Mouse (Mus musculus) c-Kit-positive CD71-positive TER-119-positive erythroid progenitor cells, embryonic 14.5 days (primary cell): Measurements from ENCODE around the gene Fbxw15.
"Not testable (repeated sequence)": the region's sequence is repeated elsewhere in the genome, so short reads cannot be mapped to it uniquely, and the experiment has no call there.

ENCODE experiments used
- DNase-seq: peaks from one replicate; pipeline ENCODE4 v3.0.0-alpha.2; 2013; ENCODE audit warnings: low spot score

Gene Fbxw15

DNA sequence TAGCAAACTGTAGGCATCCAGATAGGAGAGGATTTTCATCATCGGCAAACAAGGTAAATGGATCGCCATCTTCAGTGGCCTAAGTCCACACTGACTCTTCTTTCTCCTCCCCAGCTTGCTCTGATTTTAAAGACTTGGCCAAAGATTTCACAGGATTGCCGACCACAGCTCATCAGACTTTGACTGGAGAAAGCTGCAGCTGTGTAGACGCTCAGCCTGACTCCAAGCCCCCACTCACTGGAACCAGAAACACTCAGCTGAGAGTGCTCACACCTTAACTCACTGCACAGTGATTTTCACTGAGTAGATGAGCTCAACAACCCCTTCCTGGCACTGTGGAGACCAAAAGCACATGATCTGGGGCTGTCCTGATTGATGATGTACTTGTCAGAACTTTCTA is at the start of gene Fbxw15:
Gene Fbxw15 (minus strand): TSS at position 101 of the 400 bp plus-strand sequence.
- not testable (repeated sequence) for DNase-seq

DNA sequence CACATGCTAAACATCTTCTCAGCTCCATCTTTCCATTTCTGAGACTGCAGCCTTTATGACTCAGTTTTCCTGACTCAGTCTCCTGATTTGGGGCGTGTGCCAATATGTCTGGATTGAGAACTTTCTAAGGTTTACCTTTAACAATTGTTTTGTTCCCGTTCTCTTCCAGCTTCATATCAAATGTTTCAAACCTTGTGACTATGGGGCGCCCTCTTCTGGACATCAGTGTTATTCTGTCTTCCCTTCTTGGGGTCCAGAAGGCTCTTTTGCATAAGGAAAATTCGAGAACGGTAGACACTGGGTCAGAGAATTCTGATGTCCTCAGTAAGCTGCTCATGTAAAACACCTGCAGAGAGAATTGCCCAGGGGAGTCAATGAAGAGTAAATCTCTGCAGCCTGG is 38.8 kb upstream of the Fbxw15 start:
- DNase-seq, result not testable (repeated sequence)

GRCm38 (mm10) chr9:109602128-109602527 is 34.1 kb upstream of the Fbxw15 start:
- peak; percentile 3 for DNase-seq

DNA sequence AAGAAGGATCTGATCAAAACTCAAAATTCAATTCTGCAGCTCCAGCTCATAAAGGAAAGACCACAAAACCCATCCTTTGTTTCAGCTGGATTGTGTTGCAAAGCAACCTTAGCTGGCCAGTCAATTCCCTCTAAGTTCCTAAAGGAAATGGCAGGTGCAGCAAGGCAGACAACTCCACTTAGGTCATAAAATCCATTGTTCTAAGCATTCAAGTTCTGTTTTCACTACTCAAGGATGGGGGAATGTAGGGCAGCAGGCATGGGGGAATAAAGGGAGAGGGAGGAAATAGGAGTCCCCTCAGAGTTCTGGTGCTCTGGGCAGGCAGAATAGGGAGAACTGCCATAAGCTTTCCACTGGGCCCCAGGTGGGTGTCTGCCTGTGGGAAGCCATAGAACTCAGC is 29.2 kb upstream of the Fbxw15 start:
- no peak for DNase-seq

GRCm38 (mm10) chr9:109594866-109595265 is 26.8 kb upstream of the Fbxw15 start:
- DNase-seq, result no peak

GRCm38 (mm10) chr9:109565546-109565945 is 2.5 kb downstream of the Fbxw15 start:
- DNase-seq, result no peak

- not testable (repeated sequence) for DNase-seq
These were observed 6.0 kb downstream of the Fbxw15 start for GRCm38 (mm10) chr9:109562106-109562505.

- DNase-seq, result no peak
These were observed 15.6 kb downstream of the Fbxw15 start for GRCm38 (mm10) chr9:109552483-109552882.

- not testable (repeated sequence) for DNase-seq
These were observed 18.4 kb downstream of the Fbxw15 start for GRCm38 (mm10) chr9:109549666-109550065.

DNA sequence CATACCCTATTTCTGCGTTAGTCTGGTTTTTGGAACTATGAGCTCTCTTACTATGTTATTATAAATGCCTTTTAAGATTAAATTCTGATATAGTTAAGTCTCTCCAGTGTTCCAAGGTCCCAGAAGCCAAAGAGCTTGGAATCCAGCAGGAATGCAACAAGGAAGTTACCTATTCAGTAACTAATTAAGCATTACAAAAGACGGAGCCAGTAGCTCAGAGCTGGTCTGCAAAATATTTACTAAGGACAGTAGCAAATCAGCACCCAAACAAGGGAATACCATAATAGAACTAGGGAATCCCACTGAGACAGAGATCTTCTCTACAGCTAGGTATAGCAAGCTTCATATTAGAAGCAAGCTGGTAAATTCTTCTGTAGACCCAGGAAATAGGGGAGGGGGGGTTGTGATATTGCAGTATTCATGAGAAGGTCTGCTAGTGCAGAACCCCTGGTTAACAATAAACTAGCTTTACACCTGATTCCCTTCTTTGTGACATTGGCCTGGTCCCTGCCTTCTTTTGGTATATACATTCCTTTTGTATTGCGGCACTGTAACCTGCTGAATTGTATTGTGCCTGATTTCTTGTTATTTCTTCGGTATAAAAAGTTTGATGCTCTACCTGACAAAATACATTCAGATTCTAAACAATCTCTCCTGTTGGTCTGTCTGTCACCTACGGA is 44.5 kb downstream of the Fbxw15 start:
- no peak for DNase-seq
